ENCODE assay signal across 43 mouse cellular contexts in genomic region chr16:58700816-58701424, GRCm38 (mm10). TPM values are rescaled to one million over a fixed set of nuclear protein-coding genes. Genes with fewer than 3 reads are reported as not detected.
"Had no signal": no experiment of that assay in that cellular context is flagged by ENCODE, and none has a peak within 500 bp of the region (broad histone marks: within the 10 kb centered on the region; RNA-seq: fewer than 3 reads in every experiment).

No protein-coding gene starts in this region.

- H3K27me3 ChIP-seq: heart, embryonic 12.5 days; heart, embryonic 13.5 days; heart, embryonic 15.5 days; hindbrain, embryonic 12.5 days; hindbrain, embryonic 13.5 days; hindbrain, embryonic 15.5 days; intestine, embryonic 15.5 days; kidney, embryonic 15.5 days had no signal

- H3K36me3 ChIP-seq: heart, embryonic 10.5 days; heart, embryonic 12.5 days; heart, embryonic 13.5 days; heart, embryonic 15.5 days; hindbrain, embryonic 10.5 days; hindbrain, embryonic 12.5 days; hindbrain, embryonic 13.5 days; hindbrain, embryonic 15.5 days; intestine, embryonic 15.5 days; kidney, embryonic 15.5 days had no signal

- H3K9me3 ChIP-seq: heart, embryonic 10.5 days; heart, embryonic 12.5 days; heart, embryonic 13.5 days; heart, embryonic 15.5 days; hindbrain, embryonic 10.5 days; hindbrain, embryonic 12.5 days; hindbrain, embryonic 13.5 days; hindbrain, embryonic 15.5 days; intestine, embryonic 15.5 days; kidney, embryonic 15.5 days had no signal

- H3K4me1 ChIP-seq: hindbrain, embryonic 10.5 days; hindbrain, embryonic 12.5 days; hindbrain, embryonic 13.5 days; hindbrain, embryonic 15.5 days; intestine, embryonic 15.5 days had no signal

- H3K4me3 ChIP-seq: heart, embryonic 10.5 days; heart, embryonic 12.5 days; heart, embryonic 13.5 days; heart, embryonic 15.5 days; hindbrain, embryonic 10.5 days; hindbrain, embryonic 12.5 days; hindbrain, embryonic 13.5 days; hindbrain, embryonic 15.5 days; intestine, embryonic 15.5 days; kidney, embryonic 15.5 days; layer of hippocampus, adult 2 months; left cerebral cortex, adult 2 months had no signal

- H3K27ac ChIP-seq: heart, embryonic 10.5 days; heart, embryonic 13.5 days; heart, embryonic 15.5 days; hindbrain, embryonic 10.5 days; hindbrain, embryonic 12.5 days; hindbrain, embryonic 13.5 days; hindbrain, embryonic 15.5 days; hindbrain, postnatal 0 days; intestine, embryonic 15.5 days; kidney, embryonic 15.5 days; kidney, postnatal 0 days; layer of hippocampus, adult 2 months; left cerebral cortex, adult 2 months had no signal

- H3K9ac ChIP-seq: heart, embryonic 12.5 days; heart, embryonic 13.5 days; heart, embryonic 15.5 days; hindbrain, embryonic 12.5 days; hindbrain, embryonic 13.5 days; hindbrain, embryonic 15.5 days; intestine, embryonic 15.5 days; kidney, embryonic 15.5 days had no signal

- ATAC-seq: hindbrain, embryonic 16.5 days; hindbrain, postnatal 0 days; intestine, embryonic 15.5 days; intestine, embryonic 16.5 days; intestine, postnatal 0 days had no signal

- DNase-seq: heart, postnatal 10 days; heart, postnatal 14 days; heart, postnatal 36 days; heart, postnatal 4 days; kidney, adult 11 months; kidney, adult 18-20 months; kidney, adult 8-10 months; kidney, adult 9 months; kidney, postnatal 25 days; kidney, postnatal 36 days; layer of hippocampus, adult 9-11 months; layer of hippocampus, postnatal 36 days had no signal

- H3K4me2 ChIP-seq: heart, embryonic 12.5 days; heart, embryonic 13.5 days; heart, embryonic 15.5 days; hindbrain, embryonic 12.5 days; hindbrain, embryonic 13.5 days; hindbrain, embryonic 15.5 days; intestine, embryonic 15.5 days; kidney, embryonic 15.5 days had no signal

RNA-seq across cellular contexts. Expression of gene Gpr15, which starts 17.9 kb away (rescaled TPM):
- total RNA-seq: heart, postnatal 10 days; heart, postnatal 14 days; heart, postnatal 25 days; heart, postnatal 36 days; heart, postnatal 4 days; hematopoietic stem cell, adult 5-6 weeks; layer of hippocampus, adult 18-20 months; layer of hippocampus, adult 2 months; layer of hippocampus, adult 8-10 months; layer of hippocampus, postnatal 10 days; layer of hippocampus, postnatal 14 days; layer of hippocampus, postnatal 25 days; layer of hippocampus, postnatal 36 days; left cerebral cortex, adult 18-20 months; left cerebral cortex, adult 2 months; left cerebral cortex, adult 8-10 months had no signal
- polyA plus RNA-seq: heart, embryonic 10.5 days; heart, embryonic 12.5 days; heart, embryonic 13.5 days; heart, embryonic 14.5 days; heart, embryonic 15.5 days; hindbrain, embryonic 10.5 days; hindbrain, embryonic 11.5 days; hindbrain, embryonic 12.5 days; hindbrain, embryonic 13.5 days; hindbrain, embryonic 15.5 days; hindbrain, embryonic 16.5 days; hindbrain, postnatal 0 days; intestine, embryonic 14.5 days; intestine, embryonic 15.5 days; kidney, embryonic 14.5 days; kidney, embryonic 15.5 days; kidney, embryonic 16.5 days; kidney, postnatal 0 days had no signal
